Mouse (Mus musculus): ENCODE results near the gene Rab36. TPM values are rescaled to one million over a fixed set of nuclear protein-coding genes. Genes with fewer than 3 reads are reported as not detected.

The Rab36 gene
- total and polyA plus RNA-seq, 3 experiments = not detected

GRCm38 (mm10) chr10:75100298-75100697 is 63.4 kb downstream of the Rab36 start:
- H3K27me3 ChIP-seq (ENCODE audit: control insufficient read depth in 1 of 2, insufficient read depth in 2 of 2, low read length in 2 of 2) = no peaks in the 10 kb centered on the region
- DNase-seq (ENCODE audit: low read depth, low spot score) = no peak
- no peaks in the 10 kb centered on the region for H3K9me3 ChIP-seq (replicated peaks; ENCODE audit: insufficient read depth, low read length)
- H3K79me2 ChIP-seq (ENCODE audit: control insufficient read depth, insufficient read depth, low read length, poor library complexity) = no peaks in the 10 kb centered on the region
- H3K36me3 ChIP-seq (ENCODE audit: control insufficient read depth in 1 of 2, insufficient read depth in 2 of 2, low read length in 2 of 2) = no peaks in the 10 kb centered on the region
- H3K4me1 ChIP-seq (ENCODE audit: control insufficient read depth in 1 of 2, insufficient read depth in 2 of 2, low read length in 2 of 2) = no peaks in the 10 kb centered on the region
- no peak overlapping the region for H3K27ac ChIP-seq (ENCODE audit: control insufficient read depth, low read depth, low read length)
- H3K4me3 ChIP-seq (ENCODE audit: control insufficient read depth in 1 of 2, insufficient read depth in 1 of 2, low read depth in 2 of 2, low read length in 2 of 2) = no peak overlapping the region
- no peak overlapping the region for H3K9ac ChIP-seq (ENCODE audit: control insufficient read depth, low read depth, low read length, poor library complexity, severe bottlenecking)
- no peak for TF ChIP-seq MAZ (IDR thresholded peaks at IDR 0.05; ENCODE audit: low read depth, low read length)
- no peak for TF ChIP-seq RCOR1 (IDR thresholded peaks at IDR 0.05; ENCODE audit: low read depth, low read length)
- no peak for TF ChIP-seq HCFC1 (IDR thresholded peaks at IDR 0.05; ENCODE audit: low read depth, low read length)
- no peak for TF ChIP-seq CHD2 (IDR thresholded peaks at IDR 0.05; ENCODE audit: low read length)
- no peak for TF ChIP-seq EP300 (IDR thresholded peaks at IDR 0.05; ENCODE audit: low read depth in 1 of 2, low read length in 2 of 2)
- no peak for TF ChIP-seq UBTF (IDR thresholded peaks at IDR 0.05; ENCODE audit: borderline replicate concordance, insufficient read depth, low read depth, low read length)
- TF ChIP-seq ZC3H11A (IDR thresholded peaks at IDR 0.05; ENCODE audit: low read depth, low read length) = no peak
- TF ChIP-seq NRF1 (IDR thresholded peaks at IDR 0.05; ENCODE audit: insufficient read depth, low read depth, low read length, poor library complexity, severe bottlenecking) = no peak

GRCm38 (mm10) chr10:75103502-75103901 is 66.6 kb downstream of the Rab36 start:
- no peak overlapping the region for H3K27ac ChIP-seq (ENCODE audit: control insufficient read depth, low read depth, low read length)
- TF ChIP-seq POLR2AphosphoS5 (IDR thresholded peaks at IDR 0.05; ENCODE audit: borderline replicate concordance, low read depth, low read length) (no peak), MXI1 (IDR thresholded peaks at IDR 0.05; ENCODE audit: low read depth, low read length) (no peak), MEF2A (IDR thresholded peaks at IDR 0.05; ENCODE audit: extremely low read depth, insufficient replicate concordance, low read depth, low read length, poor library complexity, severe bottlenecking) (no peak), POLR2AphosphoS2 (IDR thresholded peaks at IDR 0.05; ENCODE audit: low read length) (no peak), TAL1 (IDR thresholded peaks at IDR 0.05; ENCODE audit: low read length) (no peak)
- no peak overlapping the region for H3K4me3 ChIP-seq (ENCODE audit: control insufficient read depth in 1 of 2, insufficient read depth in 1 of 2, low read depth in 2 of 2, low read length in 2 of 2)
- H3K36me3 ChIP-seq (ENCODE audit: control insufficient read depth in 1 of 2, insufficient read depth in 2 of 2, low read length in 2 of 2) = no peaks in the 10 kb centered on the region
- H3K9me3 ChIP-seq (replicated peaks; ENCODE audit: insufficient read depth, low read length) = no peaks in the 10 kb centered on the region
- DNase-seq (ENCODE audit: low read depth, low spot score) = no peak
- H3K4me1 ChIP-seq (ENCODE audit: control insufficient read depth in 1 of 2, insufficient read depth in 2 of 2, low read length in 2 of 2) = no peaks in the 10 kb centered on the region
- no peaks in the 10 kb centered on the region for H3K27me3 ChIP-seq (ENCODE audit: control insufficient read depth in 1 of 2, insufficient read depth in 2 of 2, low read length in 2 of 2)
- no peak overlapping the region for H3K9ac ChIP-seq (ENCODE audit: control insufficient read depth, low read depth, low read length, poor library complexity, severe bottlenecking)
- no peaks in the 10 kb centered on the region for H3K79me2 ChIP-seq (ENCODE audit: control insufficient read depth, insufficient read depth, low read length, poor library complexity)

Other genes starting within 250 kb of the Rab36 start
- gene Gnaz, start 69.9 kb upstream of the Rab36 start, total RNA-seq (2012; rRNA removed) = not detected in 2 replicates
- not detected for gene Gnaz, start 69.9 kb upstream of the Rab36 start, polyA plus RNA-seq (2012; ENCODE audit: insufficient read depth in 1 of 2, insufficient read length in 2 of 2, low read depth in 1 of 2, low replicate concordance in 2 of 2, missing spikeins in 1 of 2)
- not detected in 2 replicates for gene Rsph14, start 4.5 kb upstream of the Rab36 start, total RNA-seq (2012; rRNA removed)
- not detected for gene Rsph14, start 4.5 kb upstream of the Rab36 start, polyA plus RNA-seq (2012; ENCODE audit: insufficient read depth in 1 of 2, insufficient read length in 2 of 2, low read depth in 1 of 2, low replicate concordance in 2 of 2, missing spikeins in 1 of 2)
- not detected in 2 replicates for gene Bcr, start 23.5 kb downstream of the Rab36 start, total RNA-seq (2012; rRNA removed)
- not detected for gene Bcr, start 23.5 kb downstream of the Rab36 start, polyA plus RNA-seq (2012; ENCODE audit: insufficient read depth in 1 of 2, insufficient read length in 2 of 2, low read depth in 1 of 2, low replicate concordance in 2 of 2, missing spikeins in 1 of 2)
- 12.3 and 13.6 TPM in 2 replicates for gene Specc1l, start 175.0 kb downstream of the Rab36 start, total RNA-seq (2012; rRNA removed)
- gene Specc1l, start 175.0 kb downstream of the Rab36 start, polyA plus RNA-seq (2012; ENCODE audit: insufficient read depth in 1 of 2, insufficient read length in 2 of 2, low read depth in 1 of 2, low replicate concordance in 2 of 2, missing spikeins in 1 of 2) = 10 to 100 TPM; 15.1 to 30.6 TPM